Mouse (Mus musculus) ZHBTc4 (cell line): ENCODE results near the gene Elane.

ENCODE experiments used
- DNase-seq: peaks from one replicate; pipeline ENCODE4 v3.0.0-alpha.2; 2011; ENCODE audit warnings: low read depth, low spot score

The Elane gene

DNA sequence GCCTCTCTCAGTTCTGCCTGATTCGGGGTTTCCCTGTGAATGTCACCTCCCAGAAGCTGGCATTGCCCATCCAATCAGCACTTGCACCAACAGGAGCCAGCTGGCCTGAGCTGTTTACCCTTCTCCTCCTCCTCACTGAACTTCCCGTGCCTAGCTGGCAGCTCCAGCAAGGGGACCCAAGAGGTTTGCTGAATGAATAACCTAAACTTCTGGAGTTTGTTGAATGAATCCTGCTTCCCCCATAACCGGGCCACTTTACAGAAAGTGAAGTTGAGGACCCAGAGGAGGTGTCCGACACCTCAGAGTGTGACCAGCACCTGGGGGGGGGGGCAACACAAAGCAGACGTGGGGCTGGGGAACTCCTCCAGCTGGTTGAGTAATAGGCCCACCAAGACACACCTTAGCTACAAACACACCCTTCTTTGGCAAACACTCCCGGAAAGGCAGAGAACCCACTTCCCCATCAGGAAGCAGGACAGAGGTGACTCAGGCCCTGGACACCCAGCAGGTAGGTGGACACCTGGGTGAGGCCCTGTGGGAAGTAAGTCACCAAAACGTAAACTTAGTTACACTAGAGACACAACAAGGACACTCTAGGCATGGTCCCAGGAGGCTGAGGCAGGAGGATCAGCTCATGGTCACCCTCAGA lies 29.0 kb downstream of the Elane start:
- DNase-seq = no peak

- DNase-seq = no peak
Measured at GRCm38 (mm10) chr10:79916081-79916480, 30.0 kb downstream of the Elane start.

- peak; percentile 75 for DNase-seq
Measured at GRCm38 (mm10) chr10:79916808-79917531, 30.9 kb downstream of the Elane start, which contains the start of gene Kiss1r. Gene Kiss1r (plus strand): TSS chr10:79916971.

- DNase-seq = no peak
Measured at GRCm38 (mm10) chr10:79917532-79918100, 31.6 kb downstream of the Elane start.

DNA sequence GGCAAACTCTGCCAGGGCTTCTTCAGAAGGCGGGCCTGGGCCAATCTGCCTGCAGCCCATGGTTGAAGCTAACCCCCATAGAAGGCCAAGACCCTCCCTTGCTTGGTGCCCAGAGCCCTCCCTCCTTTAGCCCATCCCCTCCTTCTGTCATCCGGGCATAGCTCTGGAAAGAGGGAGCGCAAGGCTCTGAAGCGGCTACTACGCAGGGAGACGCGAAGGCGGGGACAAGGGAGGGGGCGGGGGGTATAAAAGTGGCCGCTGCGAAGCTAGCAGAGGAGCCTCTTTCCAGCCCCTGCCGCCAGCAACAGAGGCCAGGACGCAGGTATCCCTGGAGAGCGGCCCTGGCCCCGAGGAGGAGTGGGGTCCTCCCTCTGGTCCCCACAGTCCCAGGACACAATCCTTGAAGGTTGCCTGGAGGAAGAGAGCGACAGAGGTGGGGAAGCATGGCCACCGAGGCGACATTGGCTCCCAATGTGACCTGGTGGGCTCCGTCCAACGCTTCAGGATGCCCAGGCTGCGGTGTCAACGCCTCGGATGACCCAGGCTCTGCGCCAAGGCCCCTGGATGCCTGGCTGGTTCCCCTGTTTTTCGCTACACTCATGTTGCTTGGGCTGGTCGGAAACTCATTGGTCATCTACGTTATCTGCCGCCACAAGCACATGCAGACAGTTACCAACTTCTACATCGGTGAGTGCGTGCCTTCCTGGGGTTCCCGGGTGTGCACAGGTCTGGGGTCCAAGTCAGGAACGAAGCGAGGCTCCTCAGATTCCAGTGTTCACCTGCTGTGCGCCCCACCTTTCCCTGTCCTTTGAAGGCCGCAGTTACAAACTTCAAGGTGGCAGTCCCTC lies 32.4 kb downstream of the Elane start:
- DNase-seq = peak; percentile 28

- no peak for DNase-seq
Measured at GRCm38 (mm10) chr10:79919251-79919849, 33.3 kb downstream of the Elane start.

DNA sequence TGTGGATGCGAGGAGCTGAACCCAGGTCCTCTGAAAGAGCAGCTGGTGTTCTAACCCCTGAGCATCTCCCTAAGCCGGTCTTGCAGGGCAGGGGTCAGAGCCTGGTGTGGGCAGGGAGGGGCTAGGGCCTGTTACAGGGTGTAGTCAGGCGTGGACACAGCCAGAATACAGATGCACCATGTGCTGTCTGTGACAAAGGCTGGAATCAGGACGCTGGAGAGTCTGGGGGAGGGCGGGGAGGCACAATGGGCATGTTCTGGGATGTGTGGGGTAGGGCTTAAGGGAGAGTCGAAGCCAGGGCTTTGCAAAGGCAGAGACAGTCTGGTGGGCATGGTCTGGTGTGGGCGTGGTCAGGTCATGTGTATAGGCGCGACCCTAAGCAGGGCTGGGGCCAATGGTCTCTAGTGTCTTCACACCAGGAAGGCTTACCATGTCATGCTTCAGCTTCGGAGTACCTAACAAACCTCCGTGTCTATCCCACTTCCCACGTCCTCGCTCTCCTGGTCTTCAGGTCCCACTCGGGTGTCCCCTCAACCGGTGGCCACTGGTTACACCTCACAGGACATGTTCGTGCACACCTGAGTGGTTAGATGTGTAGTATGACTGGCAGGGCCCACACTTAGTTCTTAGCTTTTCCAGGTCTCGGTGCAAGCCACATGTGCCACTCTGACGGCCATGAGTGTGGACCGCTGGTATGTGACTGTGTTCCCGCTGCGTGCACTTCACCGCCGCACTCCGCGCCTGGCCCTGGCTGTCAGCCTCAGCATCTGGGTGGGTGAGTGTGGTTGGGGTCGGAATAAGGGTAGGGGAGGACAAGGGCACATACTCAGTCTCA lies 34.2 kb downstream of the Elane start:
- peak; percentile 41 for DNase-seq

- DNase-seq = peak; percentile 62
Measured at GRCm38 (mm10) chr10:79920958-79921535, 35.0 kb downstream of the Elane start, which contains the start of gene R3hdm4. Gene R3hdm4 (minus strand): TSS chr10:79921208.

- DNase-seq = peak; percentile 72
Measured at GRCm38 (mm10) chr10:79921572-79921971, 35.5 kb downstream of the Elane start.

- DNase-seq = peak; percentile 92
Measured at GRCm38 (mm10) chr10:79924998-79925784, 39.1 kb downstream of the Elane start.

DNA sequence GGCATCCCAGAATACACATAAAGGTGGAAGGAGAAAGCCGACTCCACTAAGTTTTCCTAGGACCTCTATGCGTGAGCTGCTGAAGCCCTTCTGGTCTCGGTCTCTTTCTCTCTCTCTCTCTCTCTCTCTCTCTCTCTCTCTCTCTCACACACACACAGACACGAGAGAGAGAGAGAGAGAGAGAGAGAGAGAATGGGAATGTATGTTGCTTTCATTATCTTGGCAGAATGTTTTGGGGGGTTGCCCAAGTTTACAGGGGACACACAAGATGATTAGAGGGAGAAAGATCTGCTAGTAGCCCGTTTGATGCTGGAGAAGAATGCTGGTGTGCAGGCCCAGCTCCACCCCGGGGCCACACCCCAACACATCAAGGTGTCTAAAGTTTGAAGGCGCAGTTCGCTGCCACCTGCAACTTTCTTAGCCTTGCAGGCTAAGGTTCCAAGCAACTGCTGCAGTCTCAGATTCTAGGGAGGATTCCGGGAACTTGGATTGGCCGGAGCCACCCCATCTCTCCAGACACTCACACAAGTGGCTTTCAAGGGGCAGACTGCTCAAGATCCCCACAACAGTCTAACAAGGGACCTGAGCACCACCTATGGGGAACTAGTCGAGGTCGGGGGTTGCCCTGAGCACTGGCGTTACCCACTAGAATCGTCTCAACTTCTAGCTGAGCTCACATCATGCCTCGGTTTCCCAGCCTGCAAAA lies 39.9 kb downstream of the Elane start:
- no peak for DNase-seq

- peak; percentile 97 for DNase-seq
Measured at GRCm38 (mm10) chr10:79926491-79927323, 40.7 kb downstream of the Elane start, which contains the start of gene Arid3a. Gene Arid3a (plus strand): TSS chr10:79927043.

DNA sequence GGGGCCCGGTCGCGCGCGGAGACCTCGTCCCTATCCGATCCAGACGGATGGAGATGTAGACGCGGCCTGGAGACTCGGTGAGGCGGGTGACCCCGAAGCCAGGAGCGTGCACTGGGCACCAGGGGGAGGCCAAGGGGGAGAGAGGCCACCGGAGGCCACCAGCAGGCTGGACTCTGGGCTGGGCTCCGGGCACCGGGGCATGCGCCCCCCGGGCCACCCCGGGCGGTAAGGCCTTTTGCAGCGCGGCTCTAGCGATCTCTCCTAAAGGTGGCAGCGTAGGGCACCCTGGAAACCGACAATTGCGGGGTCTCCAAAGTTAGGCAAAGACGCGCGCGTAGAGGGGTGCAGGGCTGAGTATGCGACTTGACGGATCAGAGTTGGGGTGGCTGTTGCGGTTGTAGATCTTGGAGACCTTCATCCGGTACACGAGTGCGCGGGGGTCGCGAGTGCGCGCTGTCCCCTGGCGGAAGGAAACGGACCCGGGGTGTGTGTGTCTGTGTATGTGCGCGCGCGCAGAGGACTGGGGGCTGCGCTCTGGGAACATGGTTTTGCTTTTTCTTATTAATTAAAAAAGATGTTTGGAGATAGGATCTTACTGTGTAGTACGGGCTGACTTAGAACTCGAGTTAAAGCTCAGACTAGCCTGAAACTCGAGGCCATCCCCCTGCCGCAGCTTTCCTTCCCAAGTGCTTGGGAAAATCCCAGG lies 41.4 kb downstream of the Elane start:
- peak; percentile 51 for DNase-seq

DNA sequence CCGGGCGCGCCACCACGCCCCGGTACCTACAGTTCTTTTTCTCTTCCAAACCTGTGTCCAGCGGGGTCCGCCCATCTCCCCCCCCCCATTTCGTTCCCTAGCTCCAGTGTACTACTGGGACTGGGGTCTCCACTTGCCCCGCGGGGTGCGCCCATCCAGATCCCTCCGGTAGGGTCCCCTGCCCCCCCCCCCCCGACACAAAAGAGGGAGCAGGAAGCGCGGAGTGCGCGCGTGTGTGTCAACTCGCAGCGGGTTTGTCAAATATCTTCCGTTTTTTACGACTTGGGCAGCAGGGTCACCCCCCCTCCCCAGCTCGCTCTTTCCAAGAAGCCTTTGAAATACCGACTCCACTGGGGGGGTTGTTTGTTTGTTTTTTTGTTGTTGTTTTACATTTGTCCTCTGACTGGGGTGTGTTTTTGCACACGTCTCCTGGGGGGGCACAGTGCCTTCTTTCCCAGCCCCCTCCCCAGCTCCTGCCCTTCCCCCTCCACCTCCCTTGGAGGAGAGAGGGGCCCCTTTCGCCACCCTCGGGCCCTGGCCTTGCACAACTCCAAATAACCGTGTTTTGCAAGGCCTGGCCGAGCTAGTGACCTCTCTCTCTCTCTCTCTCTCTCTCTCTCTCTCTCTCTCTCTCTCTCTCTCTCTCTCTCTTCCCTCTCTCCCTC lies 42.1 kb downstream of the Elane start:
- no peak for DNase-seq

DNA sequence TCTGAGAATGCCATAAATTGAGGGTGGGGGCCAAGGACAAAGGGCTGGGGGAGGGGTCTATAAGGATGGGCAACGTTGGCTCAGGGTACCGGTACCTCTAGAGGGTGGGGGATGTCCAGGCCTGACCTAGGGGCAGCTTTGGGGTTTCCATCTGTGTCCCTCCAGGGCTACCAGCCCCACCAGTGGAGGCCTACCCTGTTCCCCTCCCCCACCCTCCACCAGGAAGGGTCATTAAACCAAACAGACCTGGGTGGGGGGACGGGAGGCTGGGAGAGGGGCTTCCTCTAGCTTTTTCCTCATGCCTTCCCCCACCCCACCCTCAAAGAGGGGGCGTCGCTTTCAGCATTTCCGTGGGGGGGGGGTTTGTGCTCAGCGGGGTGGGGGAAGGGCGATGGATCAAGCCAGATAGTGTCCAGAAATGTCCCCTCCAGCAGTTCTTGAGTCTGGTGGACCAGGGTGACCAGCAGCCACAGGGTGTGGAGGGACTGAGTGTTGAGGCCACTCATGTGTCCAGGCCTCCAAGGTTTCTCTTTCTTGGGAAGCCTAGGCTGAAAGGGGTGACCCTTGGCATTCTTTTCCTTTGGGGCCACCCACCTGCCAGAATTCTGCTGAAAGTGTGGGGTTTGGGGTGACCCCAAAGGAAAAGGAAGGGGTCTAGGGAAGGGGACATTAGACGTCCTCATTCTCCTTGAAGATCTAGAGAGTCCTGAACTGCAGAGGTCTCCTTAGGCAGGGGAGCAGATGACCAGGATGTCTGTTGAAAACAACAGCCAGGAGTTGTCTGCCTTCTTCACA lies 43.1 kb downstream of the Elane start:
- no peak for DNase-seq
